Mouse (Mus musculus) heart, adult 2 months (tissue): ENCODE data around the gene 1810062G17Rik. TPM values are rescaled to one million over a fixed set of nuclear protein-coding genes. Genes with fewer than 3 reads are reported as not detected.

Experiments
- DNase-seq, 2 experiments: peaks; one replicate each; pipeline ENCODE4 v3.0.0; 2021
- H3K27ac ChIP-seq: fragments of 200-600 bp; 2 replicates; pipeline ENCODE4 v1.8.1; 2022
- H3K27me3 ChIP-seq: fragments of 200-500 bp; 2 replicates; pipeline ENCODE4 v1.6.1; 2012; ENCODE audit warnings: mild to moderate bottlenecking, low read length, inconsistent platforms, mixed read lengths; ENCODE audit not compliant: control insufficient read depth, insufficient read depth
- H3K36me3 ChIP-seq: fragments of 200-500 bp; 2 replicates; pipeline ENCODE4 v1.6.1; 2012; ENCODE audit warnings: low read length, inconsistent platforms; ENCODE audit not compliant: control insufficient read depth, insufficient read depth
- H3K4me1 ChIP-seq: fragments of 200-500 bp; 2 replicates; pipeline ENCODE4 v1.6.1; 2011; ENCODE audit warnings: low read length; ENCODE audit not compliant: control insufficient read depth, insufficient read depth
- H3K4me3 ChIP-seq: fragments of 200-600 bp; 2 replicates; pipeline ENCODE4 v1.8.1; 2022
- H3K79me2 ChIP-seq: fragments of 200-500 bp; replicated peaks from 2 replicates; pipeline ENCODE4 v1.6.1; 2012; ENCODE audit warnings: mild to moderate bottlenecking, inconsistent platforms, low read length, moderate library complexity, mixed read lengths; ENCODE audit not compliant: control insufficient read depth, insufficient read depth
- H3K9ac ChIP-seq: fragments of 200-500 bp; 2 replicates; pipeline ENCODE4 v1.6.1; 2012; ENCODE audit warnings: low read depth, mild to moderate bottlenecking, control low read depth, inconsistent platforms, low read length, mixed read lengths
- CTCF ChIP-seq: fragments of 200-600 bp; IDR thresholded peaks from 2 replicates; pipeline ENCODE4 v1.8.1; 2022; ENCODE audit warnings: antibody characterized with exemption, mild to moderate bottlenecking, moderate library complexity
- EP300 ChIP-seq: fragments of 200-500 bp; IDR thresholded peaks from 2 replicates; pipeline ENCODE4 v1.6.1; 2011; ENCODE audit warnings: low read depth, low read length, control low read depth; ENCODE audit not compliant: insufficient read depth
- POLR2A ChIP-seq: fragments of 200-500 bp; IDR thresholded peaks from 2 replicates; pipeline ENCODE4 v1.6.1; 2011; ENCODE audit warnings: mild to moderate bottlenecking, low read depth, low read length, control low read depth; ENCODE audit not compliant: insufficient read depth
- WGBS: fragments of 180-500 bp; shearing (Covaris S2); methylation state at CpG from one replicate; pipeline ENCODE4 v1.1.7; 2018; 5-methylcytosine and 5-hydroxymethylcytosine counted together
- intact Hi-C: fragments of 180-260 bp; cut with DNase I; formaldehyde crosslinking; loops from one replicate; pipeline ENCODE4 v1.15.1; 2025
- polyA plus RNA-seq: library from polyadenylated mRNA; depleted of rRNA; stranded (reverse); fragments of >200 nt; gene quantifications from 2 replicates; pipeline ENCODE4 v1.2.3, GENCODE M21; 2012
- total RNA-seq, 2 experiments: library from RNA; stranded (reverse); gene quantifications; 2 replicates each; pipeline ENCODE4 v1.2.3; 2021

1810062G17Rik gene
- total and polyA plus RNA-seq, 3 experiments = 0.96 TPM; not detected in 2

GRCm38 (mm10) chr3:36460717-36461116 is 15.0 kb upstream of the 1810062G17Rik start:
- WGBS = 77% methylated on average over 7 of the region's 7 CpGs
- Histone ChIP-seq H3K9ac (no peak overlapping the region), H3K79me2 (peaks cover 2% of the 10 kb centered on the region), H3K27me3 (no peaks in the 10 kb centered on the region), H3K4me1 (peaks cover 5% of the 10 kb centered on the region; the same call in 1 of the 2 replicates), H3K36me3 (peaks cover 25% of the 10 kb centered on the region), H3K4me3 (no peak overlapping the region), H3K27ac (no peak overlapping the region)
- intact Hi-C loops = no loop called here
- no peak for TF ChIP-seq EP300
- no peak for DNase-seq

GRCm38 (mm10) chr3:36461819-36462218 is 13.9 kb upstream of the 1810062G17Rik start:
- DNase-seq = no peak
- WGBS = 91% methylated on average over 5 of the region's 5 CpGs
- peaks cover 6% of the 10 kb centered on the region for H3K79me2 ChIP-seq
- intact Hi-C loops = no loop called here
- no peak overlapping the region for H3K4me3 ChIP-seq
- peaks cover 25% of the 10 kb centered on the region for H3K36me3 ChIP-seq
- H3K27ac ChIP-seq = no peak overlapping the region
- no peak overlapping the region for H3K9ac ChIP-seq
- TF ChIP-seq POLR2A = no peak
- no peak for TF ChIP-seq CTCF
- TF ChIP-seq EP300 = no peak
- H3K4me1 ChIP-seq = peaks cover 9% of the 10 kb centered on the region
- no peaks in the 10 kb centered on the region for H3K27me3 ChIP-seq

GRCm38 (mm10) chr3:36462348-36462747 is 13.4 kb upstream of the 1810062G17Rik start:
- Histone ChIP-seq H3K9ac (no peak overlapping the region), H3K4me1 (peaks cover 13% of the 10 kb centered on the region), H3K4me3 (no peak overlapping the region), H3K36me3 (peaks cover 23% of the 10 kb centered on the region), H3K27ac (no peak overlapping the region), H3K79me2 (peaks cover 7% of the 10 kb centered on the region), H3K27me3 (no peaks in the 10 kb centered on the region)
- intact Hi-C loops = no loop called here
- no peak for DNase-seq
- 44% methylated on average over 1 of the region's 1 CpGs for WGBS
- TF ChIP-seq POLR2A = no peak
- no peak for TF ChIP-seq EP300
- TF ChIP-seq CTCF = no peak

GRCm38 (mm10) chr3:36465538-36465937 is 10.2 kb upstream of the 1810062G17Rik start:
- Histone ChIP-seq H3K79me2 (peaks cover 10% of the 10 kb centered on the region), H3K36me3 (peaks cover 23% of the 10 kb centered on the region), H3K4me1 (peaks cover 24% of the 10 kb centered on the region), H3K27me3 (no peaks in the 10 kb centered on the region), H3K4me3 (no peak overlapping the region), H3K9ac (no peak overlapping the region), H3K27ac (no peak overlapping the region)
- 65% methylated on average over 7 of the region's 7 CpGs for WGBS
- intact Hi-C loops = no loop called here
- TF ChIP-seq POLR2A = no peak
- TF ChIP-seq EP300 = no peak
- TF ChIP-seq CTCF = no peak
- no peak for DNase-seq

GRCm38 (mm10) chr3:36467632-36468031 is 8.1 kb upstream of the 1810062G17Rik start:
- WGBS = 53% methylated on average over 7 of the region's 7 CpGs
- intact Hi-C loops = no loop called here
- Histone ChIP-seq H3K4me3 (no peak overlapping the region), H3K27me3 (no peaks in the 10 kb centered on the region), H3K4me1 (peaks cover 32% of the 10 kb centered on the region), H3K79me2 (peaks cover 10% of the 10 kb centered on the region), H3K27ac (no peak overlapping the region), H3K36me3 (peaks cover 16% of the 10 kb centered on the region), H3K9ac (no peak overlapping the region)
- no peak for DNase-seq
- no peak for TF ChIP-seq POLR2A

GRCm38 (mm10) chr3:36468871-36469270 is 6.9 kb upstream of the 1810062G17Rik start:
- Histone ChIP-seq H3K4me3 (no peak overlapping the region), H3K36me3 (peaks cover 18% of the 10 kb centered on the region), H3K79me2 (peaks cover 10% of the 10 kb centered on the region), H3K27me3 (no peaks in the 10 kb centered on the region), H3K9ac (no peak overlapping the region), H3K4me1 (peaks cover 35% of the 10 kb centered on the region), H3K27ac (no peak overlapping the region; the same call in 1 of the 2 replicates)
- TF ChIP-seq EP300 (no peak), POLR2A (no peak), CTCF (no peak)
- DNase-seq = peak; percentile 35 to 48
- 35% methylated on average over 2 of the region's 2 CpGs for WGBS
- intact Hi-C loops = no loop called here

- peaks cover 5% of the 10 kb centered on the region for H3K79me2 ChIP-seq
- H3K9ac ChIP-seq = no peak overlapping the region
- H3K4me1 ChIP-seq = peaks cover 27% of the 10 kb centered on the region
- peaks cover 15% of the 10 kb centered on the region for H3K36me3 ChIP-seq
- H3K27me3 ChIP-seq = no peaks in the 10 kb centered on the region
- intact Hi-C loops = loop anchor here (10.0 kb wide), 2 partner anchors 407 to 537 kb away; partner anchors contain the start of genes Acad9 and Dcun1d1
- no peak overlapping the region for H3K4me3 ChIP-seq
- peak overlapping the region; percentile 3; the same call in 1 of the 2 replicates for H3K27ac ChIP-seq
- 19% methylated on average over 4 of the region's 4 CpGs for WGBS
- DNase-seq = no peak
- TF ChIP-seq EP300 (no peak), CTCF (no peak), POLR2A (no peak)
Measured at GRCm38 (mm10) chr3:36471856-36472255, 3.9 kb upstream of the 1810062G17Rik start.
